Mouse (Mus musculus): ENCODE measurements around the gene Hvcn1.

Hvcn1 gene

DNA sequence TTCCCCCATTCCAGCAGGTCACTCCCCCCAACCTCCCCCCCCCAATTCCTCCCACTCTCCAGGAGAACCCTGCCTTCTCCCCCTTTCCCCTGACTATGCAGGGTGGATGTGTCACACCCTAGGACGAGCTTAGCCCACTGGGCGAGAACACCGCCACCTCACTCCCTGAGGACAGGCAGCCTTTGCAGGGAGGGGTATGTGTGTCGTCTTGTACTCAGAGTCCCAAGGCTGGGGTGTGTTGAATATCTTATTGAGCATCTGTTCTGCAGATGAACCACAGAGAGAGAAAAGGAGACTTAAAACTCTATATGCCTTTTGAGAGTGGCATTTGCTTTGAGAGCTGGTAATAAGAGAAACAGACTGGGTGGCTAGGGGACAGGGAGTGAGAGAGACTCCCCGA is 30.6 kb downstream of the Hvcn1 start:
- DNase-seq = no peak

DNA sequence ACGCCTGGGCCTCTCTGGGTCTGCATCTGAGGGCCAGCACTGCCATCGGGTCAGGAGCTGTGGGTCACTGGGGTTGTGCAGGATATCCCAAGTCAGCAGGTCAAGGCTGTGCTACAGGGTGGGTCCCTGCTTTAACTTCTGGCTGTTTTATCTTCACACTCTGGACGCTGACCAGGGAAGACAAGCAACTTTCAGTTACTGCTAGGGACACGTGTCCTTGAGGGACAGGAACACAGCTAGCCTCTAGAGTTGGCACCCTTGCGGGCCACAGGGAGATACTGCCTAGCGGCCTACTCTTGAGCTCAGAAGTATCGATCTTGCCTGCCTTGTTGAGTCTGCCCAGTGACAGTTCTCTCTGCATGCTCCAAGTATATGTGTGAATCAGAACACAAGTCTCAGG is 33.0 kb downstream of the Hvcn1 start:
- no peak for DNase-seq

DNA sequence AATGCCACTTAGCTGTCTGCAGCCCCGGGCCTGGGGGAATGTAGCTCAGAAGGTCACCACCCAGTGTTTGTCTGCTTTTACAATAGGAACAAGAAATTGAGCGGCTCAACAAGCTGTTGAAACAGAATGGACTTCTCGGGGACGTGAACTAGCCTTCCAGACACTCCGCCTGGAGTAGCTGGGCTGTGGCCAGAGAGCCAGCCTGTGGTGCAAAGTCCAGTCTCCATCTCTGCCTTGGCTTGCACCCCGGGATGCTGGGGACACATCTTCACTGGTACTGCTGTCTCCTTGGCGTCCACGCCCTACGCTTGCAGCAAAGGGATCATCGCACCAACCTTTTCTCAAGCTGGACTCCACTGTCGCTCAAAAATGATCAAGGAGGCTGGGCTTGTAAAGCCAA is 33.9 kb downstream of the Hvcn1 start:
- DNase-seq = peak; percentile 57

DNA sequence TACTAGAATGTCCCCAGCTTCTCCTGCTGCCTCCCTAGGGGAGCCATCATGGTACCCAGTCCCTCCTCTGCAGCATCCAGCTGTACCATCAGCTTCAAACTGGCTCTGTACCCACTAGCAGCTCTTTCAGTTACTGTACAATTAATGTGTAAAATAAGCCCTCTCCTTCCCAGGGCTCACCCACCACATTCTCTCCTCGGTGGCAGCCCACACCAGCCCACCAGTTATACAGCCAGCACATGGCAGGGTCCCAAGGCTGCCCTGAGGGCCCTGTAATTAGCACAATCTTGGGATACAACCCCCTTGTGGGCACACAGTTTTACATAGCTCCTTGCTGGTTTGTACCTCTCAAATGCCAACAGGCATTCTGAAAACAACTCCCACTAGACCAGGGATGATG is 34.4 kb downstream of the Hvcn1 start:
- DNase-seq = no peak

DNA sequence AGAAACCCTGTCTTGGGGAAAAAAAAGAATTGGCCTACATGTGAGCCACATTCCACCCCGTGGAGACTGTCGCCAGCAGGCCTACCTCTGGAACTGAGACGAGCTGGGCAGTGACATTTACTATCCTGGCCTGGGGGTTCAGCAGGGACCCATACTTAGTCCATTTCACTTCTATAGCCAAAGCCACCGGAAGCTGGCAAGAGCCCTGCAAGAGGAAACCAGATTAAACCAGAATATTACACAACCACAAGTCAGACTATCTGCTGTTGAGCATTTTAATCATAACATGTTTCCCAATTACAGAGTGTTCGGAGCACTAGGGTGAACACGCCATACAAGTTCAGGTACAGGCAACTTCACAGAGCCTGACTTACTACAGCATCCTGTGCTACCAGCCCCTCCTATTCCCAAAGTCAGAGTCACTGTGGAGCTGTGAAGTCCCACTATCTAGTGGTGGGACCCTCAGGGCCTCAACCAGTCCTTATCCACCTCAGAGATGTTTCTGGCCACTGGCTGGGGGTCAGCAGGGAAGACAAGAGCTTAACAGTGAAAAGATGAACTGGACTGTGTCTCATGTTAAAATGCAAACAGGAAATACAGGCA is 36.0 kb downstream of the Hvcn1 start:
- no peak for DNase-seq

DNA sequence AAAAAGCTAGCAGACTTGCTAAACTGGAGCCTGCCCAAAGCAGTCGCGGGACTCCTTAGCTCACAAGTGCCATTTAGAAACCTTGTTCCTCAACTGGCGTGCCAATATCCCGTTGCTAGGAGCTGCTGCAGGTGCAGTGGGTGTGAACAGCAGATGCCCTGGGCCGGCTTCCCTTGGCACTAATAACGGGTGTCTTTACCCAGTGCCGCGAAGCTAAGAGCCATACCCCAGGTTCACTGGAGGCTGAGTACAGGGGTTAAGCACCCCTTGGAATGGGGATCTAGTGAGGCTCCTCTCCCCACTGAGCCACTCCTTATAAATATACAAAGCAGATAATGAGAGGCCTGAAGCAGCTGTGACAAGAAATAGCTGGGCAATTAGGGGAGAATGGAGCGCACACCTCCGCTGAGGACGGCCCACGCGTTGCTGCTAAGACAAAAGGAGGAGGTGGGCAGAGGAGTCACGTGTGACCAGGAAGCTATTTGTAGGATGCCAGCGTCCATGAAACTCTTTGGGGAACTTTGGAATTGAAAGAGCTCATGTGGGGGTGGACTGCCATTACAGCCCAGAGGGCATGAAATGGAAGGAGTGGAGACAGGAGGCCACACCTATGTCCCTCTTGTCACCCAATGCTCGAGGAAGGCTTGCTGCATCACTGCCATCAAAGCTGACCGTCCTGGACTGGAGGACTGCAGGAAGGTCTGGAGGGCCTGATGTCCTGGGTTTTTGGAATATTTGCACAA is 37.3 kb downstream of the Hvcn1 start:
- no peak for DNase-seq

DNA sequence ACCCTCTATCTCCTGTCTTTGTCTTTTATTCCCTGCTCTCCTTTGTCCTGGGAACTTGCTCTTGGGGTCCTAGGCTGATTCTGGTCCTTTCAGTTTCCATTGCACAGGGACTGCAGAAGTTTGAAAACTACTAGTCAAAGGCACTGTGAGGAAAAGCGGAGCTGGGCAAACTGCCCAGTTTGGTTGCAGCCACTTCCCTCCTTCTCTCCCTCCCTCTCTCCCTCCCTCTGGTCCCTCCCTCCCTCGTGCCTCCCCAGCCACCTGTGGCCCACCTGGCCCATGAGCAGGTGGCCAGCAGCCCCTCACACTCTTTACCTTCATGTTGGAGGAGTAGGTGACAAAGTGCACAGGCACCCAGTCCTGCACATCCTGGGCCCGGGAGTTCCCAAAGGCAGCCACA is 38.6 kb downstream of the Hvcn1 start:
- DNase-seq = peak; percentile 58

DNA sequence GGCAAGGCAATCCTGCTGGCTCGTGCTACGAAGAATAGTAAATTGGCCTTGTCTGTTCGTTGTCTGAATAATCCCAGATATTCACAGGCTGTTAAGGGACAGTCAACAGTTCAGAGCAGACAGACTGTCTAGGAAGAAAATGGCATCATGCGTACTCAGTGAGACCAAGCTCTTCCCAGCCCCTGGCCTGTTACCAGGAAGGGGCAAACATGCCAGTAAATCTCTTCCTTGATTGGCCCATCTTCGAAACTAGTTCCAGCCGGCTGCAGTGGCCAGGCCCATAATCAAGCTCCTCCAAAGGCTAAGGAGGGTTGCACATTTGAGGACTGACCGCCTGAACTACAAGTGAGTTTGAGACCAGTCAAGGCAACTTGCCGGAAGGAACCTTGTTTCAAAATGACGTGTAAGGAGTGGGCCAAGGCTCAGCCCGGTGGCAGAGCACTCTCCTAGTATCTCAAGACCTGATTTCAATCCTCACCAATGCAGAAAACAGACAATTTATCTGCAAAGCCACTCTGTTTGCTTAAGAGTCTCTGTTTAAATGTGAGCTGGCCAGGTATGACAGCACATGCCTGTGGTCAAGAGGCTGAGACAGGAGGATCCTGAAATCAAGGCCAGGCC is 40.1 kb downstream of the Hvcn1 start:
- no peak for DNase-seq

DNA sequence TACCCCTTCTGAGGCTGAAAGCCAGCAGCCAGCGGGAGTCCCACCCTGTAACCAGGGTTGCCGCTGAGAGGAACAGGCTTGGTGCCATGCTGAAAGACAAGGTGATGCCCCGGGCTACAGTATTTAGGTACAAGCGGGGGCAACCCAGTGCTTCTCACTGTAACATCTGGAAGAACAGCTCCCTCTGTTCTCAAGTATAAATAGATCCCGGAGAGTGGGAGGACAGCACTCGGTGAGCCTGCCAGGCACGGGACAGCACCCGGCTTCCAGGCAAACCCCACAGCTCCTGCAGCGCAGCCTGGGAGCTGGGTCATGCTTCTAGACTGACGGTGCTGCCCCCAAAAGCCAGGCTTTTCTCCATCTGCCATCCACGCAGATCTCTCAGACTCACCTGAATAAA is 40.9 kb downstream of the Hvcn1 start:
- DNase-seq = no peak

DNA sequence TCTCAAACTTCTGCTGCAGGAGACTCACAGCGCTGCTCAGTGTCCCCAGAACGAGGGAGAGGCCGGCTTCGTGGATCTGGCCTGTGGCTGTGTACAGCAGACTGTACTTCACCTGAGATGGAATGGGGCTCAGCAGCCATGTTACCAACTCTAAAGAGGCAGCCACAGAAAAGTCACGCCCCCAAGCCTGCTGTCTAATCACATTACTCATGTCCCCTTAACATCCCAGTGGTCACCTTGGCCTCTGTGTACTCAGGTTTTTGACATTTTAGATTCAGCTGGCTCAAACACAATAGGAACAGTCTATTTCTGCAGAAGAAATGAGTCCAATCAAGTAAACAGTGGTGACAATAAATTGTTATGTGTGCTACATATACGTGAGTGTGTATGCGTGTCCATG is 41.3 kb downstream of the Hvcn1 start:
- no peak for DNase-seq

DNA sequence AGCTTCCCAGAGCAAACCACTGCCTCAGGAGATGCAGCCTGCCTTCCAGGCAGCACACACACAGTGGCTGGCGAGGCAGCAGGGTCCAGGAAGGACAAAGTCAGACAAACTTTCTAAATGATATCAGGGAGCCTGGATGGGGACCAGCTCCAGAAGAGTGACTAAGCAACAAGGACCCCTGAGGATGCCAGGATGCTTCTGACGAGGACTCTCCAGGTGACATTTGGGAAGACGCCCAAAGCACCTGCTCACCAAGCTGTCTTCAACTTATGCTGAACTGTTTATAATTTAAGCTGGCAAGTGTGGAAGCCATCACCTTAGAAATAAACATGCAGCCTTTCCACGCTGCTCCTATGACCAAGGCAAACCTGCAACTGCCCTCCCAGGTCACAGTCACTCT is 42.7 kb downstream of the Hvcn1 start:
- DNase-seq = no peak

DNA sequence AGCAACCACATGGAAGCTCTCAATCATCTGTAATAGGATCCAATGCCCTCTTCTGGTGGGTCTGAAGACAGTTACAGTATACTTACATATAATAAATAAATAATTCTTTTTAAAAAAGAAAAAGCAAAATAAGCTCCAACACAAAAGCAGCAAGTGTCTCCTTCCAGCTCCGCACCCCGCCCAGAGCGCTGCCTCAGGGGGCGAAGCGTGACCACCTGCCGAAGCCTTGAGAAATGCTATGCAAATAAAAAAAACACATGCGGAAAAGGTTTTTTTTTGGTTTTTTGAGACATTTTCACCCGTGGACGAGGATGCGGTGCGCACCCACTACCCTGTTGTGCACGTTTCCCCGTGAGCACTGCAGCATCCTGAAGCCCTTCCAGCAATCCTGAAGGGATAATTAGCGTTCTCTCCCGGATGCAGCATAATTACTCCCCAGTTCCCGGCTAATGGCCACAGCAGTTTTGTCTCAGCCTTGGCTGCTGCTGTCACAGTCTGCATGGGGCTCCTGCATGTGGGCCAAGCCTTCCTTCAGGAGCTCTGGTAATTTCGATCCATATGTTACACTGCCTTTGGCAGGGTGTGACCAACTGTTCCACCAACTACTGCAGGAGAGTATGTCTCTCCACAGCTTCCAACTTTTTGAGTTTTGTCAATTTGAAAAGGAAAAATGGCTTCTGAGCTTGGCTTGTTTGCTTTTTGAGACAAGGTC is 45.4 kb downstream of the Hvcn1 start:
- DNase-seq = no peak

DNA sequence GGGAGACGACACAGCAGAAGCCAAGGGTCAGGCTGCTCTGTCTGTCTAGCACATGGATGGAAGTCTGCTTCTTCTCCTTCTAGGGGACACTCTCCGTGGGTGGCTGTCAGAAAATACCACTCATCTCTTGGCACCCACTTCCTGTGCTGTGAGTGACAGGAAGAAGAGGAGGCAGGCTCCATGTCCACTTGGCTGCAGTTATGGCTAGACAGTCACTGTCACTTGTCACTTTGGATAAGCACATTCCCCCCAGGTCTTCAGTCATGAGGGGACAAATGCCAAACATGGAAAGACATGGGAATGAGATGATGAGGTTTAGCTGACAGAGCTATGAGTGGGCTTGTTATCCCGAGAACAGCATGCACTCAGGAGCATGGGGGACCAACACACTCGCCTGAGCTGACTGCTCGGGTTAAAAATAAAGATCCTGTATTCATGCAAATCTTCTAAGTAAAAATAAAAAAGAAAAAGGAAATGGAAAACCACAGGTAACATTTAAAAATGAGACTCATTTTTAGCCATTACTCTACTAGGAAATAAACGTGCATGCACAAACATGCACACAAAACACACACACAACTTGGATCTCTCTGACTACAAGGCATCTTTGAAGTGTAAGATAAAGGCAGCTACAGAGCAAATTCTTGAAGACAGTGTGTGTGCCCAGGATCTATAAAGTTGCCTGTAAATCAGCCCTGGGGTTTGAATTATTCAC is 51.6 kb downstream of the Hvcn1 start:
- no peak for DNase-seq

DNA sequence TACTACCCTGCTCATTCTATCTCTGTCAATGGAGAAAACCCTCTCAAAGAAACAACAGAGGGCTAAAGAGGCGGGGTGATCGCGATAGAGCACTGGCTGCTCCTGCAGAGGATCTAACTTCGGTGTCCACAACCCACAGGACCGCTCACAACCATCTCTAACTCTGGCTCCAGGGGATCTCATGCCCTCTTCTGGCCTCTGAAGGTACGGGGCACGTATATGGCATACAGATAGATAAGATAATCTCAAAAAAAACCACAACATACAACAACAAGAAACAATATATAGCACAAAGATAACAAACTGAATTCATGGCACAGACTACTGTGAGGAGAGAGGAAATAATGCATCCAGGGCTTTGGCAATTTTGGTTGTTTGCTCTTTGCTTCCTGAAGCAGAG is 55.5 kb downstream of the Hvcn1 start:
- no peak for DNase-seq

DNA sequence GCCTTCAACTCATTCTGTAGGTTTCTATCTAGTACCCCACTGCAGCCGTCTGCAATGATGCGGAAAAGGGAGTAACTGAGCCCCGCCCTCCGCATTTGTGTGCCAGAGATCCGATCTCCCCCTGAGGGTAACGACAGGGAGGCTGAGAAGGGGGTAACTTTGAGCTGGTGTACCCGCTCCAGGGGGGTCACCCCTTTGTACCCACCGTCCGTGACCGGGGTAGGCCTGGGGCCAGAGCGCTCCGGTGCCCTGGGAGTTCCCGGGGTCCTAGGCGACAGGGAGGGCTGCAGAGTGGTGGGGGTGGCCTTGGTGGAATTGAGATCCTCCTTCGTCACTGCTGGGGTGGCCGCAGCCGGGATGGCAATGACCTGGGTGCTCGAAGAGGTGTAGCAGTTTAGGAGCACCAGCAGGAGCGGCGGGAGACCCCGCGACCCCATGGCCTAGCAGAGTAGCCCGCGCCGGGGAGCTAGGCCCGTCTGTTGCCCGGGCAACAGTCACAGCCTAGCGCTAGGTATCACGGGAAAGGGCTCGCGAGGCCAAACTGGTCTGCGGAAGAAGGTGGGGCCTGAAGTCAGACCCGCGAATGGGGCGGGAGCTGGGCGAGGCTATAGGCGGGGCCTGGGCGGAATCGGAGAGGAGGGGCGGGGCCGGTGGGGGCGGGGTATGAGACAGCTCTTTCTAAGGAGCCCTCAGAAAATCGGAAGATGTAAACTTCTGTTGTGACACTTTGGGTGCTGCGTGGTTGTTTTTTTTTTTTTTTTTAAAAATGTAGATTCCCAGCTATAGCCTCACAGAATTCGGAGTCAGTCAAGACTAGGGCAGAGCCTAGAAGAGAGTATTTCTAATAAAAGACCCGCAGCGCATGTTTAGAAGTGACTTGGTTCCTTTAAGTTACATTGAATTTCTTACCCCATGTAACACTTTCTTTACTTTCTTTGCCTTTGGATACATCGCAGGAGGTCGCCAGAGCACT is 57.6 kb downstream of the Hvcn1 start, which contains the start of gene Tctn1:
Tctn1 (minus strand) TSS at position 528 of the 973 bp plus-strand sequence.
- peak; percentile 96 for DNase-seq

DNA sequence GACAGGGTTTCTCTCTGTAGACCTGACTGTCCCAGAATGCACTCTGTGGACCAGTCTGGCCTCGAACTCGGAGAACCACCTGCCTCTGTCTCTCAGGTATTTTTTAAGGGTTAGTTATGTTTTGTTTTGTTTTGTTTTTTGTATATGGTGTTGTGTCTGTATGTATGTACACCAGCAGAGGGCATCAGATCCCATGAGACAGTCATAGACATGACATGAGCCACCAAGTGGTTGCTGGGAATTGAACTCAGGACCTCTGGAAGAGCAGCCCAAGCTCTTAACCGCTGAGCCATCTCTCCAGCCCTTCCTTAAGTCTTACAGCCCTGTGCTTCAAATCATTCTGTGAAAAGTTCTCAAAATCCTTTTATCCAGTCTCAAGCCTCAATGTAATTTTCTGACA is 58.6 kb downstream of the Hvcn1 start:
- no peak for DNase-seq

DNA sequence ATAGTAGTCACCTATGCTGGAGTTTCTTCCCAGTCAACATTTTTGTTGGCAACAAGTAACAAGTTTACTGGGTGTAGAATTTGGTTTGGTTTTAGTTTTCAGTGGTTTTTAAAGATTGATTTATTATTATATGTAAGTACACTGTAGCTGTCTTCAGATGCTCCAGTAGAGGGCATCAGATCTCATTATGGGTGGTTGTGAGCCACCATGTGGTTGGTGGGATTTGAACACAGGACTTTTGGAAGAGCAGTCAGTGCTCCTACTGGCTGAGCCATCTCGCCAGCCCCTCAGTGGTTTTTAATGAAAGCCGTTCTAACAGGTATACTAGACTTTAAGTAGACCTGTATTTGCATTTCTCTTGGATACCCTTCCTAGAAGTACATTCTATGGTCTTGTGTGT is 59.3 kb downstream of the Hvcn1 start:
- no peak for DNase-seq

DNA sequence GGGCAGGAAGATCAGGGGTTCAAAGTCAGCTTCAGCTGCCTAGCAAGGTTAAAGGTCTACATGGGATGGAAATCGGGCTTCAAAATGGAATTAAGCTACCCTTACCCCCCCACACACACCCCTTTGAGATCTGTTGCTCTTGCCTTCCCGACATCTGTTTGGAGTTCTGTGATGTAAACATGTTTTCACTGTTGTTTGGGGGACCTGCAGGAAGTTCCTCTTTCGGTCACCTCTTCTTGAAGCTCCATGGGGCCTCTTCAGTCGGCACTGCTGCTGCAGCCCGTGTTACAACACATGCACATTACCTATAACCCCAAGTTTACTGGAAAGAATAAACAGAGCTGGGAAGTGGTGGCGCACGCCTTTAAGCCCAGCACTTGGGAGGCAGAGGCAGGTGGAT is 60.5 kb downstream of the Hvcn1 start:
- DNase-seq = no peak

DNA sequence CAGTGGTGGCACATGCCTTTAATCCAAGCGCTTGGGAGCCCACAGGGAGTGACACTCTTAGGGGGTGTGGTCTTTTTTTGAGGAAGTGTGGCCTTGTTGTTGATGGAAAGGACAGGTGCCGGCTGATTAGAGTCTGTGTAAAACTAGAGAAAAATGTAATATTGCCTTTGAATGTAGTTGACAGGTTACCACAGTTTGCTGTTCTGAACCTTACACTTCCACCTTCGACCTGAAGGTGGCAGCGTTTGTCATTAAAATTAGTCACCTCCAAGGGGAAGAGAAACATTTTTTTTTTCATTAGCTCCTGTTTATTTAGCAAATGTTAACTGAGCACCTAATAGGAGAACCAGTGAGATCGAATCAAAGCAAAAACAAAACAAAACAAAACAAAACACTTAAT is 61.3 kb downstream of the Hvcn1 start:
- DNase-seq = peak; percentile 89

DNA sequence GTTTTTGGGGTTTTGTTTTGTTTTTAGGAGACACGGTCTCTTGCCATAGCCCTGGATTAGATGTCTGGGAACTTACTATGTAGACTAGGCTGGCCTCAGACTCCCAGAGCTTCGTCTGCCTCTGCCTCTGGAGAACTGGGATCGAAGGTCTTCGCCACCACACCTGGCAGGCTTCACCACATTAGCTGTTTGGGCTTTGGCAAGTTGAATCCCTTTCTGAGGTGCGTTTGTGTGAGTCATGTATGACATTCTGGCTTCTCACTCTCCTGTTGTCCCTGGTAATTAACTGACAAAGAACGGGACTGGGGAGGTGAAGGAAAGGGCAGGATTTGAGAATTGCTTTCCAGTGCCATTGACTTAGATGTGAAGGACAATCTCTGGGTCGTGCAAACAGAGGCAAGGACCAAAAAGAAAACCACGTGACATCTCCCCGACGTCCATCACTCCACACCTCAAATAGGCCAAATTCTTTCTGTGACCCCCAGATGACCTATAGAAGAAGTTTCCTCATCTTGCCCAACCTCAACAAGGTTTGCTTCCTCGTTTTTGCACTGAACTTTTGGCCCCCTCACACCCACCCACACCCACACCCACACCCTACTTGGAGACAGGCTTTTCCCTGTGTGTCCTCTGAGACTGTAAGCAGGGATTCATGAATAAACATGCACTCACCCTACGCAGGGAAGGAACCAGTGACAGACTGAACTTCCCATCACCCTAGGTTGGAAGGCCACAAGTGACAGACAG is 62.4 kb downstream of the Hvcn1 start:
- no peak for DNase-seq

DNA sequence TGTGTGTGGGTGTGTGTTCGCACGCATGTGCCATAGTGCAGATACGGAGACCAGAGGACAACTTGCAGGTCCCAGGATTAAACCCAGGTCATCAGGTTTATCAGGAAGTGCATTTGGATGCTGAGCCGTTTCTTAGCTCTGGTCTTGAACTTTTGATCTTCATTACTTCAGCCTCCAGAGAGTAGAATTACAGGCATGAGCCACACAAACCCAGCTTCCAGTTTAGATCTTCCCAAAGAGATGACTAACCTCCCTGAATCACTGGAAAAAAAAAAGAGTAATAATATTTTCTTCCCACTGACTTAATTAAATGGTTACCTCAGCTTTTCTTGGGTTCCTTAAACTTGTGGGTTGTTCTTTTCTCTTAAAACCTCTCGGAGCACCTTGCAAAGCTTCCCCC is 66.2 kb downstream of the Hvcn1 start:
- DNase-seq = no peak
